Comparison of ENCODE assay signal across 8 mouse cellular contexts in the genomic region with DNA sequence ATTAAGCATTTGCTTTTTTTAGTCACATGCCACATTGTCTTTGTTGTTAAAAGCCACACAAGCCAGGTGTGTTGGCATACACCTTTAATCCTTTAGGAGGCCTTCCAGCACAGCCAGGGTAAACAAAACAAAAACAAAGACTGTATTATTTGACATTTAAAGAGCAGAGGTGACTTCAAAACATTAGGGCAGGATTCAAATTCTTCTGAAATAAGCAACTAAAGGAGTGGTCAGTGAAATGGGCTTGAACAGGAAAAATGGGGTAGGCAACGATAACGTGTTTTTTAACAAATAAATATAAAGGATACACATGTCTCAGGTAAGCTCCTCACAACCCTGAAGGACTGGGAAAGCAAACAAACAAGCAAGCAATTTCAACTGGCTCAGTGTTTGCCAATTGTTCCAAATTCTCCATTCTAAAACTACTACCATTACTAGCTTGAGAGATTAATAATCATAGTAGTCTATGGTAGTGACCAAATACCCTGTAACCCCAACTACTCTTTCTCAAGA. TPM values are rescaled to one million over a fixed set of nuclear protein-coding genes. Genes with fewer than 3 reads are reported as not detected.
DNase-seq lines count a peak whose midpoint lies in the region; ATAC-seq and TF ChIP-seq lines count a peak whose summit lies in the region.

No protein-coding gene starts in this region.

- H3K4me1 ChIP-seq in kidney, postnatal 0 days (replicated peaks; ENCODE audit: insufficient read depth, low read length): peaks cover 12% of the 10 kb centered on the region; the same call in 1 of the 2 replicates
- H3K4me1 ChIP-seq in kidney, adult 2 months (ENCODE audit: control insufficient read depth, insufficient read depth, low read length): peaks cover 13% of the 10 kb centered on the region; the same call in 1 of the 2 replicates
- peaks cover 22% of the 10 kb centered on the region for H3K4me1 ChIP-seq in embryonic facial prominence, embryonic 10.5 days
- peaks cover 16% of the 10 kb centered on the region for H3K4me1 ChIP-seq in intestine, embryonic 14.5 days (replicated peaks; ENCODE audit: control insufficient read depth, insufficient read depth, low read length)
- H3K4me1 ChIP-seq in midbrain, embryonic 16.5 days (ENCODE audit: control insufficient read depth, insufficient read depth, low read length): peaks cover 35% of the 10 kb centered on the region

- no peak overlapping the region for H3K27ac ChIP-seq in kidney, postnatal 0 days
- no peak overlapping the region for H3K27ac ChIP-seq in kidney, adult 2 months (ENCODE audit: insufficient read depth, low read depth, low read length)
- H3K27ac ChIP-seq in embryonic facial prominence, embryonic 10.5 days (replicated peaks): peak overlapping the region; percentile 94
- peak overlapping the region; percentile 96 for H3K27ac ChIP-seq in intestine, embryonic 14.5 days (ENCODE audit: low read depth)
- no peak overlapping the region for H3K27ac ChIP-seq in midbrain, embryonic 16.5 days (ENCODE audit: low read length)

- no peaks in the 10 kb centered on the region for H3K9me3 ChIP-seq in kidney, postnatal 0 days (replicated peaks; ENCODE audit: low read length)
- no peaks in the 10 kb centered on the region for H3K9me3 ChIP-seq in embryonic facial prominence, embryonic 10.5 days
- H3K9me3 ChIP-seq in intestine, embryonic 14.5 days (ENCODE audit: control insufficient read depth, low read length): no peaks in the 10 kb centered on the region
- no peaks in the 10 kb centered on the region for H3K9me3 ChIP-seq in midbrain, embryonic 16.5 days (replicated peaks; ENCODE audit: control insufficient read depth, low read length, poor library complexity, severe bottlenecking)

- TF ChIP-seq CTCF in kidney, postnatal 0 days (IDR thresholded peaks at IDR 0.05; ENCODE audit: low read depth): no peak
- no peak for TF ChIP-seq CTCF in kidney, adult 2 months (conservative IDR thresholded peaks at IDR 0.05; ENCODE audit: insufficient read depth, insufficient read length, low read depth, low read length)

- no peak for DNase-seq in kidney, postnatal 0 days (ENCODE audit: low spot score)
- no peak for DNase-seq in kidney, adult 2 months
- DNase-seq in embryonic facial prominence, embryonic 10.5 days (ENCODE audit: low spot score): no peak
- DNase-seq in intestine, embryonic 14.5 days (ENCODE audit: low spot score): peak; percentile 45
- DNase-seq in B cell, adult 2 months: no peak
- no peak for DNase-seq in gastrocnemius, postnatal 36 days

- no peak overlapping the region for H3K9ac ChIP-seq in kidney, postnatal 0 days (ENCODE audit: low read depth, low read length)
- H3K9ac ChIP-seq in intestine, embryonic 14.5 days (ENCODE audit: low read length): peak overlapping the region; percentile 70
- H3K9ac ChIP-seq in midbrain, embryonic 16.5 days (ENCODE audit: low read depth, low read length): no peak overlapping the region

- peak overlapping the region; percentile 33; the same call in 1 of the 2 replicates for H3K4me3 ChIP-seq in kidney, postnatal 0 days (replicated peaks; ENCODE audit: low read depth, low read length)
- H3K4me3 ChIP-seq in kidney, adult 2 months (ENCODE audit: insufficient read depth, low read depth, low read length): no peak overlapping the region
- H3K4me3 ChIP-seq in embryonic facial prominence, embryonic 10.5 days: peak overlapping the region; percentile 63
- H3K4me3 ChIP-seq in intestine, embryonic 14.5 days (ENCODE audit: low read depth, low read length): peak overlapping the region; percentile 40
- no peak overlapping the region; the same call in 1 of the 2 replicates for H3K4me3 ChIP-seq in midbrain, embryonic 16.5 days (ENCODE audit: low read depth, low read length)

- intact Hi-C loops in gastrocnemius, postnatal 36 days (cut with DNase I): loop anchor here (10.0 kb wide), 2 partner anchors 215 to 1715 kb away; a partner anchor contains a TSS

- H3K4me2 ChIP-seq in kidney, postnatal 0 days (ENCODE audit: low read length): peak overlapping the region; percentile 49
- peak overlapping the region; percentile 59 for H3K4me2 ChIP-seq in intestine, embryonic 14.5 days (ENCODE audit: low read length)
- peak overlapping the region; percentile 89 for H3K4me2 ChIP-seq in midbrain, embryonic 16.5 days (ENCODE audit: low read length)

- no peak for TF ChIP-seq POLR2A in kidney, adult 2 months (IDR thresholded peaks at IDR 0.05; ENCODE audit: low read depth, low read length)

- H3K36me3 ChIP-seq in kidney, postnatal 0 days (ENCODE audit: insufficient read depth, low read length): no peaks in the 10 kb centered on the region
- no peaks in the 10 kb centered on the region for H3K36me3 ChIP-seq in kidney, adult 2 months (ENCODE audit: control insufficient read depth, insufficient read depth, low read length)
- no peaks in the 10 kb centered on the region for H3K36me3 ChIP-seq in embryonic facial prominence, embryonic 10.5 days (replicated peaks)
- H3K36me3 ChIP-seq in intestine, embryonic 14.5 days (ENCODE audit: control insufficient read depth, insufficient read depth, low read length): no peaks in the 10 kb centered on the region
- no peaks in the 10 kb centered on the region for H3K36me3 ChIP-seq in midbrain, embryonic 16.5 days (ENCODE audit: control insufficient read depth, insufficient read depth, low read length)

- WGBS in kidney, postnatal 0 days: 8% methylated on average over 2 of the region's 2 CpGs
- WGBS in kidney, adult 2 months: 23% methylated on average over 2 of the region's 2 CpGs
- 8% methylated on average over 2 of the region's 2 CpGs for WGBS in embryonic facial prominence, embryonic 10.5 days
- WGBS in intestine, embryonic 14.5 days: 4% methylated on average over 2 of the region's 2 CpGs
- WGBS in midbrain, embryonic 16.5 days: 10% methylated on average over 2 of the region's 2 CpGs

- H3K27me3 ChIP-seq in kidney, postnatal 0 days (ENCODE audit: insufficient read depth, low read length): no peaks in the 10 kb centered on the region
- no peaks in the 10 kb centered on the region for H3K27me3 ChIP-seq in kidney, adult 2 months (replicated peaks; ENCODE audit: control insufficient read depth, insufficient read depth, low read length)
- H3K27me3 ChIP-seq in embryonic facial prominence, embryonic 10.5 days (replicated peaks; ENCODE audit: low read depth, poor library complexity, severe bottlenecking): no peaks in the 10 kb centered on the region
- H3K27me3 ChIP-seq in intestine, embryonic 14.5 days (replicated peaks; ENCODE audit: control insufficient read depth, insufficient read depth, low read length): no peaks in the 10 kb centered on the region
- no peaks in the 10 kb centered on the region for H3K27me3 ChIP-seq in midbrain, embryonic 16.5 days (ENCODE audit: control insufficient read depth, insufficient read depth, low read depth, low read length)

- ATAC-seq in kidney, postnatal 0 days (replicated peaks; ENCODE audit: low FRiP score, low read depth): no peak
- ATAC-seq in intestine, embryonic 14.5 days (replicated peaks; ENCODE audit: low FRiP score, low TSS enrichment, low read depth): no peak
- ATAC-seq in midbrain, embryonic 16.5 days: no peak
- no peak for ATAC-seq in monocyte, adult 5-6 weeks (replicated peaks; ENCODE audit: insufficient number of reproducible peaks, low FRiP score, low TSS enrichment, poor library complexity, severe bottlenecking)

RNA-seq across cellular contexts. Expression of a gene that starts 1.2 kb away (rescaled TPM):
- 15.3 and 17.2 TPM in 2 replicates for polyA plus RNA-seq in kidney, postnatal 0 days (2015; fragmentation: Nextera tagmentation; extraction: Ambion mirVana)
- 10.5 and 12.5 TPM in 2 replicates for polyA plus RNA-seq in kidney, adult 2 months (2012; rRNA removed)
- polyA plus RNA-seq in embryonic facial prominence, embryonic 10.5 days (2016; fragmentation: Nextera tagmentation; extraction: Ambion mirVana): 37.1 and 38.7 TPM in 2 replicates
- polyA plus RNA-seq in intestine, embryonic 14.5 days (2014; fragmentation: Nextera tagmentation; extraction: Ambion mirVana): 18.9 and 19.6 TPM in 2 replicates
- 4.0 and 4.9 TPM in 2 replicates for polyA plus RNA-seq in midbrain, embryonic 16.5 days (2015; fragmentation: Nextera tagmentation; extraction: Ambion mirVana)
- total RNA-seq in monocyte, adult 5-6 weeks (2017): 13.3 to 29.5 TPM (median 23.6 TPM) in 3 replicates
- 10 to 100 TPM; 28.7 to 30.9 TPM for total RNA-seq in gastrocnemius, postnatal 36 days (2021)

RNA-seq across cellular contexts. Expression of a gene that starts 2.7 kb away (rescaled TPM):
- 33.8 and 48.4 TPM in 2 replicates for polyA plus RNA-seq in kidney, postnatal 0 days (2015; fragmentation: Nextera tagmentation; extraction: Ambion mirVana)
- polyA plus RNA-seq in kidney, adult 2 months (2012; rRNA removed): 0.76 TPM in 1 of 2 replicates, not detected in the other
- polyA plus RNA-seq in embryonic facial prominence, embryonic 10.5 days (2016; fragmentation: Nextera tagmentation; extraction: Ambion mirVana): 75.8 and 77.8 TPM in 2 replicates
- polyA plus RNA-seq in intestine, embryonic 14.5 days (2014; fragmentation: Nextera tagmentation; extraction: Ambion mirVana): 47.9 and 67.6 TPM in 2 replicates
- 1.8 and 8.3 TPM in 2 replicates for polyA plus RNA-seq in midbrain, embryonic 16.5 days (2015; fragmentation: Nextera tagmentation; extraction: Ambion mirVana)
- 17.4 to 59.7 TPM in 2 of 3 replicates, not detected in the other for total RNA-seq in monocyte, adult 5-6 weeks (2017)
- 10 to 100 TPM in 1 of 2 experiments, 1 to 10 TPM in 1; 8.7 to 11.6 TPM for total RNA-seq in gastrocnemius, postnatal 36 days (2021)

RNA-seq across cellular contexts. Expression of a gene that starts 3.0 kb away (rescaled TPM):
- polyA plus RNA-seq in kidney, postnatal 0 days (2015; fragmentation: Nextera tagmentation; extraction: Ambion mirVana): 8.5 and 10.2 TPM in 2 replicates
- polyA plus RNA-seq in kidney, adult 2 months (2012; rRNA removed): 0.92 and 1.0 TPM in 2 replicates
- 12.4 and 15.1 TPM in 2 replicates for polyA plus RNA-seq in embryonic facial prominence, embryonic 10.5 days (2016; fragmentation: Nextera tagmentation; extraction: Ambion mirVana)
- polyA plus RNA-seq in intestine, embryonic 14.5 days (2014; fragmentation: Nextera tagmentation; extraction: Ambion mirVana): 10.2 and 14.0 TPM in 2 replicates
- 1.5 and 2.3 TPM in 2 replicates for polyA plus RNA-seq in midbrain, embryonic 16.5 days (2015; fragmentation: Nextera tagmentation; extraction: Ambion mirVana)
- total RNA-seq in monocyte, adult 5-6 weeks (2017): 7.1 to 19.9 TPM in 2 of 3 replicates, not detected in the other
- 1 to 10 TPM; 7.6 to 8.9 TPM for total RNA-seq in gastrocnemius, postnatal 36 days (2021)

RNA-seq across cellular contexts. Expression of a gene that starts 4.3 kb away (rescaled TPM):
- 4.0 and 4.8 TPM in 2 replicates for polyA plus RNA-seq in kidney, postnatal 0 days (2015; fragmentation: Nextera tagmentation; extraction: Ambion mirVana)
- polyA plus RNA-seq in kidney, adult 2 months (2012; rRNA removed): 4.2 and 6.0 TPM in 2 replicates
- polyA plus RNA-seq in embryonic facial prominence, embryonic 10.5 days (2016; fragmentation: Nextera tagmentation; extraction: Ambion mirVana): 8.5 and 10.0 TPM in 2 replicates
- 5.2 and 7.5 TPM in 2 replicates for polyA plus RNA-seq in intestine, embryonic 14.5 days (2014; fragmentation: Nextera tagmentation; extraction: Ambion mirVana)
- polyA plus RNA-seq in midbrain, embryonic 16.5 days (2015; fragmentation: Nextera tagmentation; extraction: Ambion mirVana): 1.3 TPM in 1 of 2 replicates, not detected in the other
- total RNA-seq in monocyte, adult 5-6 weeks (2017): 6.8 to 12.3 TPM (median 11.3 TPM) in 3 replicates
- total RNA-seq in gastrocnemius, postnatal 36 days (2021): 10 to 100 TPM; 10.8 to 26.5 TPM

RNA-seq across cellular contexts. Expression of a gene that starts 4.6 kb away (rescaled TPM):
- polyA plus RNA-seq in kidney, postnatal 0 days (2015; fragmentation: Nextera tagmentation; extraction: Ambion mirVana): 4.0 and 4.5 TPM in 2 replicates
- polyA plus RNA-seq in kidney, adult 2 months (2012; rRNA removed): 0.95 and 3.4 TPM in 2 replicates
- polyA plus RNA-seq in embryonic facial prominence, embryonic 10.5 days (2016; fragmentation: Nextera tagmentation; extraction: Ambion mirVana): 8.0 and 8.8 TPM in 2 replicates
- 11.8 and 19.7 TPM in 2 replicates for polyA plus RNA-seq in intestine, embryonic 14.5 days (2014; fragmentation: Nextera tagmentation; extraction: Ambion mirVana)
- not detected in 2 replicates for polyA plus RNA-seq in midbrain, embryonic 16.5 days (2015; fragmentation: Nextera tagmentation; extraction: Ambion mirVana)
- 11.3 to 37.5 TPM in 2 of 3 replicates, not detected in the other for total RNA-seq in monocyte, adult 5-6 weeks (2017)
- total RNA-seq in gastrocnemius, postnatal 36 days (2021): 10 to 100 TPM; 12.2 to 13.3 TPM

Comparison
In these comparisons a context has a peak if more than half of its experiments do, and no peak if none do; other contexts are left out.
1. H3K4me3 ChIP-seq: peak in kidney, postnatal 0 days (single experiment), embryonic facial prominence, embryonic 10.5 days (single experiment) and intestine, embryonic 14.5 days (single experiment); none in kidney, adult 2 months (single experiment) and midbrain, embryonic 16.5 days (single experiment).
2. H3K27ac ChIP-seq: peak in embryonic facial prominence, embryonic 10.5 days (single experiment) and intestine, embryonic 14.5 days (single experiment); none in kidney, postnatal 0 days (single experiment), kidney, adult 2 months (single experiment) and midbrain, embryonic 16.5 days (single experiment).
3. Peak in every context shown above with its lines, with median percentiles within 50 percentile points of each other: H3K4me2 ChIP-seq.